Mouse (Mus musculus): ENCODE data around the gene Gng3.
"Not testable (repeated sequence)": the region's sequence is repeated elsewhere in the genome, so short reads cannot be mapped to it uniquely, and the experiment has no call there.

The Gng3 gene

GRCm38 (mm10) chr19:8844371-8845129 lies 5.6 kb upstream of the Gng3 start:
- DNase-seq (ENCODE audit: low spot score), result peak; percentile 54

GRCm38 (mm10) chr19:8842961-8843360 lies 4.0 kb upstream of the Gng3 start:
- DNase-seq (ENCODE audit: low spot score), result no peak

GRCm38 (mm10) chr19:8841012-8841411 lies 2.0 kb upstream of the Gng3 start:
- DNase-seq (ENCODE audit: low spot score), result no peak

- DNase-seq (ENCODE audit: low spot score), result peak; percentile 65
Measured at GRCm38 (mm10) chr19:8839908-8840791, 1.2 kb upstream of the Gng3 start.

- no peak for DNase-seq (ENCODE audit: low spot score)
Measured at GRCm38 (mm10) chr19:8838041-8838730, 808 bp downstream of the Gng3 start.

GRCm38 (mm10) chr19:8837251-8837791 lies 1.7 kb downstream of the Gng3 start, which contains the start of gene Bscl2:
Gene Bscl2, plus strand, starts transcription at chr19:8837467.
- DNase-seq (ENCODE audit: low spot score), result peak; percentile 76

GRCm38 (mm10) chr19:8836327-8836726 lies 2.7 kb downstream of the Gng3 start:
- DNase-seq (ENCODE audit: low spot score), result not testable (repeated sequence)

GRCm38 (mm10) chr19:8832971-8833370 lies 6.0 kb downstream of the Gng3 start:
- no peak for DNase-seq (ENCODE audit: low spot score)

- no peak for DNase-seq (ENCODE audit: low spot score)
Measured at GRCm38 (mm10) chr19:8831262-8831661, 7.7 kb downstream of the Gng3 start.

- no peak for DNase-seq (ENCODE audit: low spot score)
Measured at GRCm38 (mm10) chr19:8830664-8831063, 8.3 kb downstream of the Gng3 start.

- DNase-seq (ENCODE audit: low spot score), result no peak
Measured at GRCm38 (mm10) chr19:8829660-8830059, 9.3 kb downstream of the Gng3 start, which contains the start of gene AC129217.1. Gene AC129217.1, plus strand, starts transcription at chr19:8829773.

- DNase-seq (ENCODE audit: low spot score), result no peak
Measured at GRCm38 (mm10) chr19:8822696-8823095, 16.3 kb downstream of the Gng3 start.

GRCm38 (mm10) chr19:8821146-8821545 lies 17.8 kb downstream of the Gng3 start:
- DNase-seq (ENCODE audit: low spot score), result no peak

- DNase-seq (ENCODE audit: low spot score), result no peak
Measured at GRCm38 (mm10) chr19:8820424-8820956, 18.5 kb downstream of the Gng3 start.

GRCm38 (mm10) chr19:8819596-8820423 lies 19.2 kb downstream of the Gng3 start, which contains the start of gene Hnrnpul2:
Gene Hnrnpul2, plus strand, starts transcription at chr19:8820010.
- DNase-seq (ENCODE audit: low spot score), result peak; percentile 95

GRCm38 (mm10) chr19:8818801-8819595 lies 20.0 kb downstream of the Gng3 start, which contains the start of gene Ttc9c:
Gene Ttc9c, minus strand, starts transcription at chr19:8819333.
- no peak for DNase-seq (ENCODE audit: low spot score)

- DNase-seq (ENCODE audit: low spot score), result no peak
Measured at GRCm38 (mm10) chr19:8818301-8818798, 20.6 kb downstream of the Gng3 start.

GRCm38 (mm10) chr19:8817001-8817400 lies 22.0 kb downstream of the Gng3 start:
- DNase-seq (ENCODE audit: low spot score), result no peak

- no peak for DNase-seq (ENCODE audit: low spot score)
Measured at GRCm38 (mm10) chr19:8815812-8816211, 23.2 kb downstream of the Gng3 start.

- DNase-seq (ENCODE audit: low spot score), result no peak
Measured at GRCm38 (mm10) chr19:8806810-8807209, 32.2 kb downstream of the Gng3 start.

Data from spleen, adult 12 weeks (tissue).